8 mouse cellular contexts compared by ENCODE assay signal in genomic region chr12:82946507-82946906, GRCm38 (mm10).
A peak's percentile ranks its signal among the peaks of the same experiment; 100 is the strongest.
DNase-seq lines count a peak whose midpoint lies in the region; ATAC-seq and TF ChIP-seq lines count a peak whose summit lies in the region.

No protein-coding gene starts in this region.

- H3K9ac ChIP-seq in hindbrain, embryonic 13.5 days = no peak overlapping the region

- DNase-seq in hindbrain, embryonic 10.5 days (ENCODE audit: low spot score) = peak; percentile 74
- DNase-seq in cerebellum, adult 18-20 months = peak; percentile 76 to 84
- peak; percentile 72 for DNase-seq in hindlimb bud, embryonic 11.5 days (ENCODE audit: extremely low spot score, low read depth, low spot score)
- peak; percentile 78 to 87 for DNase-seq in left cerebral cortex, adult 2 months (ENCODE audit: extremely low spot score in 1 of 2, low spot score in 2 of 2)
- DNase-seq in naive thymus-derived CD4-positive, alpha-beta T cell, adult 2 months (ENCODE audit: low read depth) = peak; percentile 34
- peak; percentile 89 for DNase-seq in testis, postnatal 10 days (ENCODE audit: low spot score)

- WGBS in hindbrain, embryonic 10.5 days = 21% methylated on average over 5 of the region's 5 CpGs
- 19% methylated on average over 5 of the region's 5 CpGs for WGBS in hindbrain, embryonic 13.5 days

- no peak overlapping the region for H3K4me2 ChIP-seq in hindbrain, embryonic 13.5 days

- intact Hi-C loops in left cerebral cortex, adult 2 months (cut with DNase I) = loop anchor here (1.0 to 10.0 kb wide), 5 partner anchors 92 to 448 kb away; no protein-coding TSS in a partner anchor

- no peaks in the 10 kb centered on the region for H3K36me3 ChIP-seq in hindbrain, embryonic 10.5 days
- H3K36me3 ChIP-seq in hindbrain, embryonic 13.5 days = no peaks in the 10 kb centered on the region

- ATAC-seq in hindbrain, embryonic 13.5 days (ENCODE audit: low FRiP score) = no peak
- ATAC-seq in frontal cortex, adult (ENCODE audit: low TSS enrichment) = peak; percentile 85

- H3K9me3 ChIP-seq in hindbrain, embryonic 10.5 days = no peaks in the 10 kb centered on the region
- H3K9me3 ChIP-seq in hindbrain, embryonic 13.5 days = no peaks in the 10 kb centered on the region

- H3K27ac ChIP-seq in hindbrain, embryonic 10.5 days = no peak overlapping the region
- no peak overlapping the region for H3K27ac ChIP-seq in hindbrain, embryonic 13.5 days
- no peak overlapping the region for H3K27ac ChIP-seq in left cerebral cortex, adult 2 months

- no peak overlapping the region for H3K4me3 ChIP-seq in hindbrain, embryonic 10.5 days
- H3K4me3 ChIP-seq in hindbrain, embryonic 13.5 days = no peak overlapping the region
- no peak overlapping the region for H3K4me3 ChIP-seq in left cerebral cortex, adult 2 months

- no peaks in the 10 kb centered on the region for H3K4me1 ChIP-seq in hindbrain, embryonic 10.5 days (replicated peaks)
- H3K4me1 ChIP-seq in hindbrain, embryonic 13.5 days (replicated peaks) = no peaks in the 10 kb centered on the region

- peak; percentile 88 for TF ChIP-seq CTCF in left cerebral cortex, adult 2 months (IDR thresholded peaks at IDR 0.05)

- no peaks in the 10 kb centered on the region for H3K27me3 ChIP-seq in hindbrain, embryonic 10.5 days (ENCODE audit: insufficient read depth, poor library complexity, severe bottlenecking)
- no peaks in the 10 kb centered on the region for H3K27me3 ChIP-seq in hindbrain, embryonic 13.5 days

Comparison
In these comparisons a context has a peak if more than half of its experiments do, and no peak if none do; other contexts are left out.
1. DNase-seq: peak in every context shown above with its lines; median percentile 89 in testis, postnatal 10 days; 82 in left cerebral cortex, adult 2 months; 80 in cerebellum, adult 18-20 months; 74 in hindbrain, embryonic 10.5 days; 72 in hindlimb bud, embryonic 11.5 days; 34 in naive thymus-derived CD4-positive, alpha-beta T cell, adult 2 months.